Mouse (Mus musculus): ENCODE data around the gene Lhpp.

DNA sequence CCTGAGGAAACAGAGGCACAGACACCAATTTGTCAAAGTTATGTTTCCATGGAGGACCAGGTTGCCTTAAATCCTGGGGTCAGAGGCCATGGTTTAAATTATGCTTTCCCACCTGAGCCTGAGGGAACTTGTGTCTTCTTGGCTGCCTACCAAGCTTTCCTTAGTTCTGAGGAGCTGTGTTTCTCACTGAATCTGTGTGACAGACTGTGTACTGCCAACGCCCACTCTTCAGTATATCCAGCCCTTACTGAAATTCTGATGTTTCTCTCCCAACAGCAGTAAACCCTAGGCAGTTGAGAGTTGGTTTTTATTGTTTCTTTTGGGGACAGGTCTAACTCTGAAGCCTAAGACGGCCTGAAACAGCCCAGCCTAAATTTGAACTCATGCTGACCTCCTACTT, 16.7 kb upstream of the Lhpp start:
- no peak for TF ChIP-seq CTCF (IDR thresholded peaks at IDR 0.05; ENCODE audit: low read depth)
- TF ChIP-seq EP300 (IDR thresholded peaks at IDR 0.05; ENCODE audit: low read depth), result no peak
